Mouse (Mus musculus) kidney, embryonic 16.5 days (tissue): Measurements from ENCODE around the gene Lpar5. TPM values are rescaled to one million over a fixed set of nuclear protein-coding genes. Genes with fewer than 3 reads are reported as not detected.
A peak's percentile ranks its signal among the peaks of the same experiment; 100 is the strongest.

Experiments
- ATAC-seq: fragments of 200-750 bp; cut with Nextera tagmentation; 2 replicates; pipeline ENCODE4 v1.8.0; 2017; ENCODE audit warnings: moderate TSS enrichment; ENCODE audit not compliant: low FRiP score, low TSS enrichment
- H3K27ac ChIP-seq: fragments of 300-500 bp; sonication (generic); 2 replicates; pipeline ENCODE4 v1.5.1; 2014; ENCODE audit warnings: low read length
- H3K27me3 ChIP-seq: fragments of 300-500 bp; sonication (generic); 2 replicates; pipeline ENCODE4 v1.6.1; 2014; ENCODE audit warnings: low read length, control low read depth, mixed read lengths; ENCODE audit not compliant: insufficient read depth
- H3K36me3 ChIP-seq: fragments of 300-500 bp; sonication (generic); 2 replicates; pipeline ENCODE4 v1.6.1; 2014; ENCODE audit warnings: low read length, control low read depth, mixed read lengths; ENCODE audit not compliant: insufficient read depth
- H3K4me1 ChIP-seq: fragments of 300-500 bp; sonication (generic); 2 replicates; pipeline ENCODE4 v1.6.1; 2014; ENCODE audit warnings: low read length, control low read depth, mixed read lengths; ENCODE audit not compliant: insufficient read depth
- H3K4me2 ChIP-seq: fragments of 300-500 bp; sonication (generic); replicated peaks from 2 replicates; pipeline ENCODE4 v1.6.1; 2014; ENCODE audit warnings: low read depth, low read length
- H3K4me3 ChIP-seq: fragments of 300-500 bp; sonication (generic); 2 replicates; pipeline ENCODE4 v1.5.1; 2014; ENCODE audit warnings: mild to moderate bottlenecking, low read length
- H3K9ac ChIP-seq: fragments of 300-500 bp; sonication (generic); replicated peaks from 2 replicates; pipeline ENCODE4 v1.6.1; 2014; ENCODE audit warnings: low read length
- H3K9me3 ChIP-seq: fragments of 300-500 bp; sonication (generic); 2 replicates; pipeline ENCODE4 v1.6.1; 2016; ENCODE audit warnings: low read length, control low read depth
- WGBS: fragments of 180-500 bp; shearing (Covaris S2); extraction: QIAGEN DNeasy Blood & Tissue Kit; methylation state at CpG from one replicate; pipeline ENCODE4 v1.1.7; 2014; 5-methylcytosine and 5-hydroxymethylcytosine counted together
- polyA plus RNA-seq: library from polyadenylated mRNA; unstranded; fragments of >200 nt; fragmentation: Nextera tagmentation; extraction: Ambion mirVana; gene quantifications from 2 replicates; pipeline ENCODE4 v1.2.1, GENCODE M21; 2015

Gene Lpar5
- polyA plus RNA-seq, 1 experiment from 2014 or later = 0.30 TPM

- Histone ChIP-seq H3K27me3 (no peaks in the 10 kb centered on the region), H3K4me3 (peak overlapping the region; percentile 41), H3K36me3 (no peaks in the 10 kb centered on the region), H3K4me2 (peak overlapping the region; percentile 66), H3K9me3 (no peaks in the 10 kb centered on the region), H3K27ac (peak overlapping the region; percentile 8; the same call in 1 of the 2 replicates), H3K9ac (peak overlapping the region; percentile 51), H3K4me1 (0 out of 2 replicates have a peak, but pooled peaks cover 11% of the 10 kb centered on the region)
- ATAC-seq = peak; percentile 90
- WGBS = 23% methylated on average over 45 of the region's 45 CpGs
These were observed 14.3 kb downstream of the Lpar5 start for GRCm38 (mm10) chr6:125081797-125082560.

DNA sequence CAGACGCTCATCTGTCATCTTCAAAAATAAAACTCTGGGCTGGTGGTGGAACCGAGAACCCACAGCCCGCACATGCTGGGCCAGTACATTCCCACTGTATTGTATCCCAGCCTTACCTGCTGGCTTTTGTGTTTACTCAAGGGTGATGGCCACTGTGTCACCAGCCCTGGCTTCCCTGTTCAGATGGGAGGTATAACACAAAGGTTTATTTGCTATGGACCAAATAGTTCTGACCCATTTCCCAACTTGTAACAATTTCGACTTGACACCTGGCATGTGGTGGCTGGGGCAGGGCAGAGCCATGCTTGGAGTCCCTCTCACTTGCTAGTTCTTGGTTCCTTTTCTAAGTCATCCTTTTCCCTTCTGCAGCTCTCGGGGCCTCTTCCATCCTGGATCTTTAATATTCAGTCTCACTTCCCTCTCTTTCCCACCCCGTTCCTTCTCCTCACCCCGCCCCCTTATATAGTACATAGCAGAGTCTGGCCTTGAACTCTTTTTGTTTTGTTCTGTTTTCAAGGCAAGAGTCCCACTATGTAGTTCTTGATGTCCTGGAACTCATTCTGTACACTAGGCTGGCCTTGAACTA lies 15.2 kb downstream of the Lpar5 start:
- Histone ChIP-seq H3K27me3 (no peaks in the 10 kb centered on the region), H3K9me3 (no peaks in the 10 kb centered on the region), H3K27ac (no peak overlapping the region), H3K9ac (no peak overlapping the region), H3K36me3 (no peaks in the 10 kb centered on the region), H3K4me3 (no peak overlapping the region), H3K4me2 (no peak overlapping the region), H3K4me1 (0 out of 2 replicates have a peak, but pooled peaks cover 11% of the 10 kb centered on the region)
- 84% methylated on average over 7 of the region's 7 CpGs for WGBS
- ATAC-seq = no peak

- 0 out of 2 replicates have a peak overlapping the region, but pooled peaks have one; percentile 34 for H3K9ac ChIP-seq
- no peaks in the 10 kb centered on the region for H3K9me3 ChIP-seq
- no peak overlapping the region for H3K4me3 ChIP-seq
- no peaks in the 10 kb centered on the region for H3K27me3 ChIP-seq
- no peak for ATAC-seq
- H3K36me3 ChIP-seq = no peaks in the 10 kb centered on the region
- WGBS = 0% methylated on average over 4 of the region's 4 CpGs
- peaks cover 23% of the 10 kb centered on the region for H3K4me1 ChIP-seq
- 0 out of 2 replicates have a peak overlapping the region, but pooled peaks have one; percentile 1 for H3K27ac ChIP-seq
- H3K4me2 ChIP-seq = no peak overlapping the region
These were observed 16.7 kb downstream of the Lpar5 start for GRCm38 (mm10) chr6:125084424-125084823.

GRCm38 (mm10) chr6:125087937-125088336 lies 20.2 kb downstream of the Lpar5 start:
- Histone ChIP-seq H3K27ac (peak overlapping the region; percentile 99), H3K27me3 (no peaks in the 10 kb centered on the region), H3K9me3 (no peaks in the 10 kb centered on the region), H3K4me1 (peaks cover 36% of the 10 kb centered on the region), H3K9ac (no peak overlapping the region), H3K4me3 (no peak overlapping the region), H3K4me2 (no peak overlapping the region), H3K36me3 (no peaks in the 10 kb centered on the region)
- 83% methylated on average over 3 of the region's 3 CpGs for WGBS
- no peak for ATAC-seq

DNA sequence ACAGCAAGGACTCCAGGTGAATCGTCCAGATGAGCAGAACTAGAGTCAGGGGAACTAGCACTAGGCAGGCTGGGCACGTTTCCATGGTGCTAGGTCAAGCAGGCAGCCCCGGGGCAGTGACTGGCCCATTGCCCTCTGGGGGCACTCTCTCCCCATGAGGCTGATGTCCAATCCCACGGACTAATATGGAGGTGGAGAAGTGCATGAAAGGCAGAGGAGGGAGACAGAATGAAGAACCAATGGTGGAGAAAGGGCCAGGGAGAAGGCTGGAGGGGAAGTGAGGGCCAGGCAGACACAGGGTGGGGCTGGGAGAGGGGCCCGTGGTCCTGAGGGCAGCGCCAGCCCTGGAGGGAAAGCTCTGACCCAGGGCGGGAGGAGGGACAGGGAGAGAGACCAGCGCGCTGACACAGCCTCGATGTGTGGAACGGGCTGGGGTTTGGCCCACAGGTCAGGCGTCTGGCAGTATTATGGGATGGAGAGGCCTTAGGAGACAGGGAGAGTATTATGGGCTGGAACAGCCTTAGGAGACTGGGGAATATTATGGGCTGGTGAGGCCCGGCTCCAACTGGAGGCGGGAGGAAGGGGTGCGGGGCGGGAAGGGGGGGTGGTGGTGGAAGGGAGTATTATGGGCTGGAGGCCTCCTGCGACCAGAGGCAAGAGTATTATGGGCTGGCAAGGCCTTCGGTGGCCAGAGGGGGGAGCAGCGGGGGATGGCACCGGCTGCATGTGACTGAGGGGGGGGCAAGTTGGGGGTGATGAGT lies 21.0 kb downstream of the Lpar5 start:
- H3K4me2 ChIP-seq = peak overlapping the region; percentile 56
- no peaks in the 10 kb centered on the region for H3K9me3 ChIP-seq
- peaks cover 36% of the 10 kb centered on the region for H3K4me1 ChIP-seq
- no peaks in the 10 kb centered on the region for H3K36me3 ChIP-seq
- ATAC-seq = peak; percentile 90
- 4% methylated on average over 20 of the region's 20 CpGs for WGBS
- 0 out of 2 replicates have a peak overlapping the region, but pooled peaks have one; percentile 9 for H3K4me3 ChIP-seq
- peak overlapping the region; percentile 99 for H3K27ac ChIP-seq
- no peaks in the 10 kb centered on the region for H3K27me3 ChIP-seq
- peak overlapping the region; percentile 57 for H3K9ac ChIP-seq

GRCm38 (mm10) chr6:125089521-125090321 lies 22.0 kb downstream of the Lpar5 start:
- Histone ChIP-seq H3K27me3 (no peaks in the 10 kb centered on the region), H3K4me1 (peaks cover 31% of the 10 kb centered on the region), H3K4me3 (peak overlapping the region; percentile 29), H3K4me2 (peak overlapping the region; percentile 56), H3K36me3 (no peaks in the 10 kb centered on the region), H3K9me3 (no peaks in the 10 kb centered on the region), H3K27ac (peak overlapping the region; percentile 99), H3K9ac (peak overlapping the region; percentile 58)
- ATAC-seq = peak; percentile 64
- 3% methylated on average over 15 of the region's 15 CpGs for WGBS

DNA sequence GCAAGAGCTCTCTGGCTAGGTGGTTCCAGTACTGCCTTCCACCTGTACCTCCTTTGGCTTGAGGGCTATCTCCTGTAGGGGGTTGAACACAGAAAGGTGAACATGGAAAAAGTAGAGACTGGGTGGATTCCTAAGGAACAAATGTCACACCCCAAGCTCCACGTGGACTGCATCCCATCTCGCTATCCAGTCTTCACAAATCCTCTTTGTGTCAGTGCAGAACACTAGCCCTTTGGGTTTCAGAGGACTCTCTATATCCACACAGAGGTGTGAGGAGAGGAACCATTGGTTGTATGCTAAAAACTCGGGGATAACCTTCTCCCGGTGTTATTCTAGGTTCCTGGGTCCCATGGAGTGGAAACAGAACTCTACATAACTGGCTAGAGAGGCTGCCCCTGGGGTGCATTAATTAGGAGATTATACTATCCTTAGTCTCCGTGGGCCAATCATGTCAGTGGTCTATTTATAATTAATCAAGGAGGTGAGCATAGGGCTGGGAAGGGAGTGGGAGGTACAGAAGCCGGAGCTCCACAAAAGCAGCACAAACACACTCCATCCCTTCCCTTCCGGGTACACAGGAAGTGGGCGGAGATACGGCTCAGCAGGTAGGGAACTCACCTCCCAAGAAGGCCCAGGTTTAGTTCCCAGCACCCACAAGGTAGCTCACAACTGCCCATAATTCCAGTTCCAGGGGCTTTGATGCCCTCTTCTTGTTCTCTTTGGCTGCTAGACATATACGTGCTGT lies 22.8 kb downstream of the Lpar5 start:
- Histone ChIP-seq H3K27me3 (no peaks in the 10 kb centered on the region), H3K4me2 (peak overlapping the region; percentile 56), H3K9me3 (no peaks in the 10 kb centered on the region), H3K36me3 (no peaks in the 10 kb centered on the region), H3K4me1 (peaks cover 33% of the 10 kb centered on the region), H3K27ac (peak overlapping the region; percentile 99), H3K9ac (peak overlapping the region; percentile 58), H3K4me3 (peak overlapping the region; percentile 6; the same call in 1 of the 2 replicates)
- ATAC-seq = no peak
- WGBS = 48% methylated on average over 10 of the region's 10 CpGs

DNA sequence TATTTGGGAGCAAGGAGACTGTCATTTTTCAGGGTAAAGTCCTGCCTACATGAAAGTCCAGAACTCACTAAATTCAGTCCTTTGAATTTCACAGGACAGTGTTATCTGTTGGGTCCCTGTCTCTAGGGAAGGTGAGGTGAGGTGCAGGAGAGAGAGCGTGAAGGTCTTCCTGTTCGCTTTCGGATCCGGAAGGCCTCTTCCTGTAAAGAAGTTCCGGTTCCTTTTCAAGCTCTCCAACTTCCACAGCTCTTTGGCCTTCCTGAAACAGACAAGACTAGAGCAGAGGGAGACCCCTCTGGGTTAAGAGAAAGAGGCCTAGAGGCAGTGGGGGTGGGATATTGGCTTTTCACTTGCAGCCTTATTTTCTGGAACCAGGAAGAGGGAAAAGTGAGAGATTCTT lies 24.7 kb downstream of the Lpar5 start:
- Histone ChIP-seq H3K9me3 (no peaks in the 10 kb centered on the region), H3K27me3 (no peaks in the 10 kb centered on the region), H3K4me1 (peaks cover 36% of the 10 kb centered on the region), H3K27ac (peak overlapping the region; percentile 72), H3K9ac (no peak overlapping the region), H3K4me3 (no peak overlapping the region), H3K4me2 (no peak overlapping the region), H3K36me3 (no peaks in the 10 kb centered on the region)
- 86% methylated on average over 5 of the region's 5 CpGs for WGBS
- no peak for ATAC-seq
